Mouse (Mus musculus) cerebellum, adult 2 months (tissue): ENCODE results near the gene Pak4. TPM values are rescaled to one million over a fixed set of nuclear protein-coding genes. Genes with fewer than 3 reads are reported as not detected.

Experiments
- DNase-seq, 2 experiments: peaks; one replicate each; pipeline ENCODE4 v3.0.0; 2021
- H3K27ac ChIP-seq: fragments of 200-500 bp; 2 replicates; pipeline ENCODE4 v1.5.1; 2012; ENCODE audit warnings: low read length, control low read depth, inconsistent platforms; ENCODE audit not compliant: insufficient read depth
- H3K27me3 ChIP-seq: fragments of 200-500 bp; 2 replicates; pipeline ENCODE4 v1.6.1; 2012; ENCODE audit warnings: inconsistent platforms, mild to moderate bottlenecking, low read length, moderate library complexity; ENCODE audit not compliant: control insufficient read depth, insufficient read depth
- H3K4me1 ChIP-seq: fragments of 200-500 bp; 2 replicates; pipeline ENCODE4 v1.6.1; 2011; ENCODE audit warnings: low read length; ENCODE audit not compliant: control insufficient read depth, insufficient read depth
- H3K4me3 ChIP-seq: fragments of 200-500 bp; replicated peaks from 2 replicates; pipeline ENCODE3; 2011; ENCODE audit warnings: mild to moderate bottlenecking, low read depth, low read length, control low read depth; ENCODE audit not compliant: insufficient read depth
- CTCF ChIP-seq: fragments of 200-500 bp; IDR thresholded peaks from 2 replicates; pipeline ENCODE4 v1.5.1; 2011; ENCODE audit warnings: low read depth, mild to moderate bottlenecking, control low read depth, low read length, moderate library complexity, borderline replicate concordance; ENCODE audit not compliant: insufficient read depth
- POLR2A ChIP-seq: fragments of 200-500 bp; IDR thresholded peaks from 2 replicates; pipeline ENCODE4 v1.6.1; 2011; ENCODE audit warnings: low read length, control low read depth, borderline replicate concordance; ENCODE audit not compliant: insufficient read depth
- whole genome bisulfite sequencing: fragments of 180-500 bp; shearing (Covaris S2); methylation state at CpG from one replicate; pipeline ENCODE4 v1.1.7; 2018; 5-methylcytosine and 5-hydroxymethylcytosine counted together
- polyA plus RNA-seq: library from polyadenylated mRNA; depleted of rRNA; stranded (reverse); fragments of >200 nt; gene quantifications from 2 replicates; pipeline ENCODE4 v1.2.3, GENCODE M21; 2012

The Pak4 gene
- polyA plus RNA-seq, 1 experiment, result 8.5 TPM

- peaks cover 48% of the 10 kb centered on the region for H3K4me1 ChIP-seq
- no peak overlapping the region for H3K27ac ChIP-seq
- TF ChIP-seq POLR2A, result no peak
- no peak for TF ChIP-seq CTCF
- DNase-seq, result peak in 1 of 2 experiments; percentile 28
- WGBS, result 49% methylated on average over 5 of the region's 5 CpGs
- H3K27me3 ChIP-seq, result no peaks in the 10 kb centered on the region
- no peak overlapping the region for H3K4me3 ChIP-seq
These were observed 21.6 kb downstream of the Pak4 start for GRCm38 (mm10) chr7:28576271-28576914.

- WGBS, result 91% methylated on average over 11 of the region's 11 CpGs
- Histone ChIP-seq H3K27me3 (no peaks in the 10 kb centered on the region), H3K4me3 (no peak overlapping the region), H3K4me1 (peaks cover 54% of the 10 kb centered on the region), H3K27ac (no peak overlapping the region)
- no peak for DNase-seq
- TF ChIP-seq CTCF (no peak), POLR2A (no peak)
These were observed 22.4 kb downstream of the Pak4 start for GRCm38 (mm10) chr7:28575597-28575996.

DNA sequence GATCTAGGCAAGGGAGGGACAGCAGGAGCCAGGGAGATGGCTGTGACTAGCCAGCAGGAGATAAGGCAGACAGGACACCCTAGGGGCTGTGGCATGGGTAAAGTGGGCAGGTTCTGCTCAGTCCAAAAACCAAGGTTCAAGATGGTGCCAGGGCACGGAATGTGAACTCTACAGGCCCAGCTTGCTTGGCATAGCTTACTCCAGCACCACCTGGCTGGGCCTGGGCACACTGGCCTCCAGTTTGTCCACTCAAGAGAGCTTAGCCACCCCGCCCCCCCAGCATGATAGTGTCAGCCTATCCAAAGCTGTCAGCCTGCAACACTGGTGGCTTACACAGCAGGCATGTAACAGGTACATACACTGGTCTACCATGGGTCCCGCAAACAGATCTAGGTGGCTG is 24.7 kb downstream of the Pak4 start:
- no peak for TF ChIP-seq CTCF
- no peak for TF ChIP-seq POLR2A
- DNase-seq, result no peak
- H3K27me3 ChIP-seq, result no peaks in the 10 kb centered on the region
- 71% methylated on average over 3 of the region's 3 CpGs for WGBS
- H3K27ac ChIP-seq, result no peak overlapping the region
- H3K4me3 ChIP-seq, result no peak overlapping the region
- peaks cover 58% of the 10 kb centered on the region for H3K4me1 ChIP-seq

- TF ChIP-seq CTCF (no peak), POLR2A (no peak)
- Histone ChIP-seq H3K27ac (no peak overlapping the region), H3K27me3 (no peaks in the 10 kb centered on the region), H3K4me3 (no peak overlapping the region), H3K4me1 (peaks cover 56% of the 10 kb centered on the region)
- no peak for DNase-seq
- WGBS, result 95% methylated on average over 5 of the region's 5 CpGs
These were observed 25.3 kb downstream of the Pak4 start for GRCm38 (mm10) chr7:28572689-28573088.

DNA sequence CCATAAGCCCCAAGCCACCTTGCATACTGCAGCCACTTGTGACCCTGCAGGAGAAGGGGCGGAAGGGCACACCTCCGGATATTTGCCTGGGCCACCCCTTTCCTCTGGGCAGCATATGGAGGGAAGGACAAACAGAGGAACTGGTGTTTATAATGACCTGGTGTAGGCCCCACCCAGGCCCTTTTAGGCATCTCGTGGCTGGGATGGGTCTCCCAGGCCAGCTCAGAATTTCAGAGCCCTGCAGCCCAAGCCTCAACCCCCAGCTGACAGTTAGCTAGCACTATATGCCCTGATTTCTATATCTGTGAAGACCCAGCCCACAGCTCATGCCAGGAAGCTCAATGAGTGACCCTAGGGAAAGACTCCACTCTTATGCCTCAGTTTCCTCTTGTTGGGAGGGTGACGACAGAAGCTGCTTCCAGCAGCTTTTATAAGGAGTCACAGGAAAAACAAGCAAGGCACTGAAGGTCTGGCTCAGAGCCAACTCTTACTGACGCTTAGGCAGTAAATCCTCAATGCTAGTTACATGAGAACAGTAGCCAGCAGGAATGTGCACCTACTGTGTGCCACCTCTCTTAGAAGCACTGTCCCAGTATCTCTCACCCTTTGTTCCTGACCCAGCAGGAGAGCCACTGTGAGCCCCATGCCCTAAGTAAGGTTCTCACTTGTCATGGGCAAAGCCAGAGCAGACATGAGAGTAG is 26.9 kb downstream of the Pak4 start:
- Histone ChIP-seq H3K4me3 (no peak overlapping the region), H3K27ac (no peak overlapping the region), H3K27me3 (no peaks in the 10 kb centered on the region), H3K4me1 (peaks cover 41% of the 10 kb centered on the region)
- no peak for DNase-seq
- 42% methylated on average over 5 of the region's 5 CpGs for WGBS
- TF ChIP-seq POLR2A (no peak), CTCF (no peak)

- H3K4me1 ChIP-seq, result peaks cover 40% of the 10 kb centered on the region
- H3K27me3 ChIP-seq, result no peaks in the 10 kb centered on the region
- H3K27ac ChIP-seq, result no peak overlapping the region
- peak; percentile 72 to 74 for DNase-seq
- no peak overlapping the region for H3K4me3 ChIP-seq
- WGBS, result 17% methylated on average over 12 of the region's 12 CpGs
- no peak for TF ChIP-seq CTCF
- TF ChIP-seq POLR2A, result no peak
These were observed 27.5 kb downstream of the Pak4 start for GRCm38 (mm10) chr7:28570291-28570981.

GRCm38 (mm10) chr7:28568253-28568652 is 29.7 kb downstream of the Pak4 start:
- Histone ChIP-seq H3K4me1 (peaks cover 42% of the 10 kb centered on the region), H3K4me3 (no peak overlapping the region), H3K27ac (no peak overlapping the region), H3K27me3 (no peaks in the 10 kb centered on the region)
- peak; percentile 71 for TF ChIP-seq CTCF
- no peak for TF ChIP-seq POLR2A
- DNase-seq, result peak; percentile 61 to 70

DNA sequence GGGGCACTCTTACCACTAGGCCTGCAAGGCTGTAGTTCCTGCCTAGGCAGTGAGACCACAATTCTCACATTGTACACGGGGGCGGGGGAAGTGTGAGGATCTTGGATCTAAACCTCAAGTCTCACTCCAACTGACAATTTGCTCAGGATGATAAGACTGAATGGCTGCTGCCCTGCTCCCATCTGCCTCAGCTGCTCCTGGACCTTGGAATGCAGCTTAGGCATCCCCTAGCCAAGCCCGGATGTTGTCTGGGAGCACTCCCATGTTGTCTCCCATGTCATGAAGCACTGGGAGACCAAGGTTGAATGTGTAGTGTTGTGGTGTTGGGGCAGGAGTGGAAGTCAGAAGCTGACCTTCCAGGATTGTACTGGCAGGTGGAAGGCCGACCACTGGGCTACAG is 30.4 kb downstream of the Pak4 start:
- no peak for DNase-seq
- 88% methylated on average over 4 of the region's 4 CpGs for WGBS
- Histone ChIP-seq H3K27ac (no peak overlapping the region), H3K4me1 (peaks cover 44% of the 10 kb centered on the region), H3K4me3 (no peak overlapping the region), H3K27me3 (no peaks in the 10 kb centered on the region)
- TF ChIP-seq CTCF (no peak), POLR2A (no peak)
